Mouse (Mus musculus): ENCODE measurements around the gene Pax7.

Gene Pax7

DNA sequence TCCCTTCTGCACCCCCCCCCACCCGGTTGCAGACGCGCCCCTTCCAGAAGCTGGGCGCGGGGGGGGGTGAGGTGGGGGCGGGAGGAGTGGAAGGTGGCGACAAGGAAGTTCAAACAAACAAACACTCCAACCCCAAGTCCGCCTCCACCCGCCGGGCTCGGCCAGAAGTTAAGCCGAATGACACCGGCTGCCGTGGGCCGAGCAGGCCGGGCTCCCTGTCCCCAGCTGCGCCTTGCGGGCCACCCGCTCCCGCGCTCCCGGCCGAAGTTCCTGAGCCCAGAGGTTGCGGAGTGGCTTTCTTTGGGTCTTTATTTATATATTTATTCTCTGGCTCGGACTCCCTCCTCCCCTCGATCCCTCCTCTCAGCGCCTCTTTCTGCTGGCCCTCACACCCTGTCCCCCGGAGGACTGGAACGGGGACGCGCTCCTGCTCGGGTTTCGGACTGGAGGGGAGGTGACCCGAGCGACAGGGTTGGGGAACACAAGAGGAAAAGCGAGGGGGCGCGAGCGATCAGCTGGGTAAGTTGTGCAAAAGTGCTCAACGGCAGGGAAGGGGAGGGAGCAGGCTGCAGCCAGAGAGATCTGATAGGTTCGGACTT is at the start of gene Pax7:
TSS of gene Pax7 (minus strand) at position 493 of the 599 bp plus-strand sequence.
- no peak for DNase-seq (ENCODE audit: low spot score in 2 of 2)

DNA sequence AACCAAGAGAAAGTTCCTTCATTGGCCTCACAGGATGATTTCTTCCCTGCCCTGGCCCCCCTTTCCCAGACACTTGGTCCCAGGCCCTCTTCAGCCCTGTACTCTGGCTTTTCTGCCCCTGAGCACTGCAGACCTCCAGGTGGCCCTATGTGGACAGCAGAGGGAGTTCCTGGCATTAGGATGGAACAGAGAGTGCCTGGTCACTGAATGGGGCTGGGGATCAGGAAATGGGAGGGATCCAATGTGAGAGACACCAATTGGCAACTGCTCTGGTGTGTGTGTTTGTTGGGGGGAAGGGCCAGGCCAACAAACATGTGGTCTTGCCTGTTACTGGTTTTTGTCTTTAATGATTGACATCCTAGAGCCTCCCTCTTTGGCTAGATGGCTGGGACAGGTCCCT is 48.5 kb upstream of the Pax7 start:
- DNase-seq (ENCODE audit: low spot score in 2 of 2), result no peak

DNA sequence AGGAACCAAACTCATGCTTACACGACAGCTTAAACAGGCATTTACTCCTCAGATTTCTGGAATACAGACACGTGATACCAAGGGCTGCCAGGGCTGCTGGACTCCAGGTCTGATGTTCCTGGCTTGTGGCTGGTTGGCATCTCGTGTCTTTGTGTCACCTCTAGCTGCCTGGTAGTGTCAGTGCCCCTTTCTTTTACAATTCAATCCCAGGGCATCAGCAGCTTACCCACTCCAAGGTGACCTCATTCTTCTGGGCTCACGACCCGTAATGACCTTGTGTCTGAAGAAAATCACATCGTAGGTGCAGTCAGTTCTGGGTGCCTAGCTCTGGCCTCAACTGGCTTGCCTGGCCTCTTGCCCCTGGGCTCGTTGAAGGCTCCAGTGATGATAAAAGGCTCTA is 46.0 kb upstream of the Pax7 start:
- no peak for DNase-seq (ENCODE audit: low spot score in 2 of 2)

- DNase-seq (ENCODE audit: low spot score in 2 of 2), result no peak
These were observed 45.1 kb upstream of the Pax7 start for GRCm38 (mm10) chr4:139878443-139878842.

- DNase-seq (ENCODE audit: low spot score in 2 of 2), result peak; percentile 60 to 69
These were observed 43.9 kb upstream of the Pax7 start for GRCm38 (mm10) chr4:139877269-139877668.

GRCm38 (mm10) chr4:139872595-139872994 is 39.3 kb upstream of the Pax7 start:
- DNase-seq (ENCODE audit: low spot score in 2 of 2), result peak in 1 of 2 experiments; percentile 56

DNA sequence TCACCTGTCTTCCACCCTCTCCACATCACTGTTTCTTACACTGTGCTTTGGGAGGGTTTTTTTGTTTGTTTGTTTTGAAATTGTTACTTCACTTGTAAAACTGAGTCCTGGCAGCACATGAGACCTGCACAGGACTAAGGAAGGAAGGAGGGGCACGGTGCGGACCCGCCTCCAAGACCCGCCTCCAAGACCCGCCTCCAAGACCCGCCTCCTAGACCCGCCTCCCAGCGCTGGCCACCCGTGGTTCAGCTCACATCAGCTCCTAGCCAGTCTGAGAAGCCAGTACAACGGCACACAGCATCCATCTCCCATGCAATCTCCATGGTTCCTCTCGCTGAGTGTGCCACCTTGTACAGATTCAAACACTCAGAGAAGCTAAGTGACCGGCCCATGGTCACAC is 38.4 kb upstream of the Pax7 start:
- DNase-seq (ENCODE audit: low spot score in 2 of 2), result no peak

DNA sequence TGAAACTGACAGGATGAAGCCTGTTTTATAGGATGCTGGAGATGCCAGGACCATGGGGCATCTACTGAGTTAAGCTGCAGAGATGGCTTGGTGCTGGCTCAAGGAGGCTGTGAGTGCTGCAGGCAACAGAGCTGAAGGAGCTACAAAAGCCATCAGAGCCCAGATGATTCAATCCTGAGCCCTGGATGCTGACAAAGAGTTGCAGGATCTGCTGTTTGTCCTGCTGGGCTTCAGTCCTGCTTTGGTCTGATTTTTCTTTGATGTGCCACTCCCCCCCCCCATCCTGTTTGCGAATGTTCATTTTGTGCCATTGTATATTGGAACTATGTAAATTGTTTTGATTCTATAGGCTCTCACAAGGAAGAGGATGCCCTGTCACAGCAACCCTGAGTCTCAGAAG is 29.9 kb upstream of the Pax7 start:
- DNase-seq (ENCODE audit: low spot score in 2 of 2), result no peak

DNA sequence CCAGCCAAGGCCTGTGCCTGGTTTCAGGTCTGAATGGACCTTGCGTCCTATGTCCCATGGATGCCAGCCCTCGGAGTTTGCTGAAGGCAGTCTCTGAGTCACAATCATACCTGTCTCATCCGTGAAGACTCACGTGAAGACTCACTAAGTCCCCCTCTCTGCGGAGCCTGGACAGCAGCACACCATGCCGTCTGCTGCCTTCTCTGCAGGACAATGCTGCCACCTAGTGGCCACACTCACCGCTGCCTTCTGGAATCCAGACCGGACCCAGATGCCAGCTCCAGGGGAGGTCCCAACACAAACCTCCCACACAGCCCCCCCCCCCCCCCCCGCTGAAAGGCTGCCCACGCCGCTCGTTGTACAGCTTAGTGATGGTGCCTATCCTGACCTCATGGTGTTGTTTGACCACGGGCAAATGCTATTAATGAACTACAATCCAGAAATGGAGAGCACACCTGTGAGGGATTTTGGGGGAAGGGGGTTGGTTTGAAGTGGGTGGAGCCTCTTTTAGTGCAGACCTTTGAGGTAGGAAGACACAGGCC is 25.4 kb upstream of the Pax7 start:
- peak; percentile 58 to 84 for DNase-seq (ENCODE audit: low spot score in 2 of 2)

DNA sequence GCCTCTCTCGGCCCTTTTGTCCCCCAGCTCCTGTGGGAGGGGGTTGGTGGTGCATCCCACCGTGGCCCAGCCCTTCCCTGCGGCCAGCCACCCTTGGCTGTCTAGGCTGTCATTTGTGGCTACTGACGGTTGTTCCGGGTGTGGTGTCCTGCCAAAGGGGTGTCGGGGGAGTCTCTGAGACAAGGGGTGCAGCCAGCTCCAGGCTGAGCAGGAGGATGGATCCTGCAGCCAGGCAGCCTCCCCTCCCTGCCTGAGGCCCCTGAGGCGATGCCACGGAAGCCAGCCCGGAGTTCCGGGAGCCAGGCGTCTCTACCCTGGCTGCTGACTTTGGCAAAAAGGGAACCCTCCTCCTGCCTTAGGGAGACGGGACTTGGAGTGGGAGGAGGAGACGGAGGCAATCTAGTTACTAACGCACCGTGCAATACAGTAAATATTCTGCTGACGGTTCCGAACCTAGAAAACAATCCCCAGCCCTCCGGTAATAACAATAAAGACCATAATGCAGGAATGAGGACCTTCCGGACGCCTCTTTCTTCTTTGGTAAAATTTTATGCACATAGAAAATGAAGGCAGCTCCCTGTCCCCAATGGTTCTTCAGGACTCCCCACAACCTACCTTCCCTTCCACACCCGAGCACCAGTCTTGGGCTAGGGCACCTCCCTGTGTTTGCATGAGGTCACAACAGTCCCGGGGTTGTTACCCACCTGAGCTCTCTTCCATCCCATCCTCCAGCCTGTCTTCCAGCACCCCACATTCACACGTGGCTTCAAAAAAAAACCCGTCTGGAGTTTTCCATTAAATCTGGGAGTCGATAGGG is 19.1 kb upstream of the Pax7 start:
- DNase-seq (ENCODE audit: low spot score in 2 of 2), result no peak

DNA sequence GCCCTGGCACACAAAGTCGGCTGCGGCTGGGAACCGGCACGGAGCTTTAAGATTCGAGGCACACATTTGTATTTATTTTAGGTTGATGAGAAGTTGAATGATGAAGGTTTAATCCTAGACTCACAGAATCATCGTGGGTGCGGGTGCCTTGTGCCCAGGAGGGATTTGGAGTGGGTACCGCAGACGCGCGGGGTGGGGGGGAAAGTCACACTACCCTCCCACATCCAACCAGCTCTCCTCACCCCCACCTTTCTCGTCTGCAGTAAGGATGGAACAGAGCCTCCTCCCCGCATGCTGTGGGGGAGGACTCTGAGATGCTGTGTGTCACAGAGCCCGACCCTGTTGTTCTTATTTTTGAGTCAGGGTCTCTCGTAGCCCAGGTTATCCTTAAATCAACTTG is 18.1 kb upstream of the Pax7 start:
- no peak for DNase-seq (ENCODE audit: low spot score in 2 of 2)

GRCm38 (mm10) chr4:139850547-139851170 is 17.3 kb upstream of the Pax7 start:
- DNase-seq (ENCODE audit: low spot score in 2 of 2), result no peak

DNA sequence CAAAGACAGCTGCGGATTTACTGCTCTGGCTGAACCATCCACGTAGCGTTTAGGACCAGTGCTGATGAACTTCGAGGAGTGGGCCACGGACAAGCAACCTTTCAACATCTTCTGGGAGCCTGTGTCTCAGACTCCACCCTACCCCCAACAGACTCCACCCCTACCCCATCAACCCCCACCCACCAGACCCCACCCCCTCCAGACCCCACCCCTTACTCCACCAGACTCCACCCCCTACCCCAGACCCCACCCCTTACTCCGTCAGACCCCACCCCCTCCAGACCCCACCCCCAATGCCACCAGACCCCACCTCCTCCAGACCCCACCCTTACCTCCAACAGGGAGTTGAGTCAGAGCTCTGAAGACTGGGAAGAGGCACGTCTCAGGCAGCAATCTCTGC is 10.1 kb upstream of the Pax7 start:
- no peak for DNase-seq (ENCODE audit: low spot score in 2 of 2)

- no peak for DNase-seq (ENCODE audit: low spot score in 2 of 2)
These were observed 9.6 kb upstream of the Pax7 start for GRCm38 (mm10) chr4:139842919-139843318.

DNA sequence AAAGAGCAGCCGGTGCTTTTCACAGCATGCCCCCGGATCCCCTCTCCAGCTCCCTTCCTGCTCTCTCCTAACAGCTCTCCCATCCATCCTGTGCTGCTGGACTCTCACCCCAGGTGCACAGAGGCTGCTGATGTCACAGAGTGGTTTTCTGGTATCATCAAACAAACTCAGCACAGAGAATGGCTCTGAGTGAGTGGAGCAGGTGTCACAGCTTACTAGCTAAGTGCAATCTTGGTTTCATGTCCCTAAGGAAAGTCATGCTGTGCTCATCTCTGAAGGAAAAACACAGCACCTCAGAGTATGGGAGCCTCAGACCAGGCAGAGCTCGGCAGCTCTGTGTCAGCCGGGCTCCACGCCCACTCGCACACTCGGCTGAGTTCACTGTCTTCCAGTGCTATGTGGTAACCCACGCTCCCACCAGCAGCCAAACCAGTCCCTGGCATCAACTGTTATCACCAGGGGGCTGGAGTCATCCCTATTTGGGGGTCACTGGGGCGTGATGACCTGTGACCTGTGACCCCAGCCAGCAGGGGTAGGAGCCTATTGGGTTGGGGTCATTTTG is 7.7 kb upstream of the Pax7 start:
- no peak for DNase-seq (ENCODE audit: low spot score in 2 of 2)

- DNase-seq (ENCODE audit: low spot score in 2 of 2), result no peak
These were observed 7.1 kb upstream of the Pax7 start for GRCm38 (mm10) chr4:139840442-139840841.

- DNase-seq (ENCODE audit: low spot score in 2 of 2), result no peak
These were observed 3.4 kb upstream of the Pax7 start for GRCm38 (mm10) chr4:139836681-139837080.

- DNase-seq (ENCODE audit: low spot score in 2 of 2), result no peak
These were observed 2.9 kb upstream of the Pax7 start for GRCm38 (mm10) chr4:139836196-139836595.

DNA sequence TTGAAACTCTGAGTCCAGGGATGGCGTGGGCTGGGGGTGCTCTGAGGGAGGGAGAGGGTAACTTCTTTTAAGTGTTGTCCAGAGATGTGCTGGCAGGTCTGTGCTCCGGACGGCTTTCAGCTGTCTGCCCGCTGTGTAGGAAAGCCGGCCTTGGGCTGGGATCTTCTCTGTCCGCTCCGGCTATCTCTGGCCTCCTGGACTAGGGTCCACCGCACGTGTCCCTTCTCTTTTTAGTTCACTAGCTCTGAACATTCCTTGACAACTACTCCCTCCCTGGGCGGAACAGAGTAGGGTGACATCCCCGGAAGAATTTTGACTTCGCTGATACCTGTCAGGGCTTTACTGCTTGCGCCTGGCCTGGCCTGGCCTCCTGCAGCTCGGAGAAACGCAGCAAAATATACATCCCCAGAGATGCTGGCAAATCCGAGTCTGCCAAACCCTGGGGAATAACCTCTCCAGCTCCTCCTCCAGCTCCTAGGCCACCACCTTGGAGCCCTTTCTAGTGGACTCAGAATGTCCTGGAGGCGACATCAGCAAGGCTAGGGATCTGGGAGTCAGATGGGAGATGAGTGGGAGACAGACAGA is 581 bp upstream of the Pax7 start:
- no peak for DNase-seq (ENCODE audit: low spot score in 2 of 2)

GRCm38 (mm10) chr4:139832281-139833035 is 870 bp downstream of the Pax7 start:
- no peak for DNase-seq (ENCODE audit: low spot score in 2 of 2)

GRCm38 (mm10) chr4:139831501-139832230 is 1.7 kb downstream of the Pax7 start:
- DNase-seq (ENCODE audit: low spot score in 2 of 2), result no peak
